Comparison of ENCODE assay signal across 14 mouse cellular contexts in genomic region chr5:30683993-30684392, GRCm38 (mm10). TPM values are rescaled to one million over a fixed set of nuclear protein-coding genes. Genes with fewer than 3 reads are reported as not detected.
DNase-seq lines count a peak whose midpoint lies in the region; ATAC-seq and TF ChIP-seq lines count a peak whose summit lies in the region.
"Had no signal": no experiment of that assay in that cellular context is flagged by ENCODE, and none has a peak within 500 bp of the region (broad histone marks: within the 10 kb centered on the region; RNA-seq: fewer than 3 reads in every experiment).

No protein-coding gene starts in this region.

- no peaks in the 10 kb centered on the region for H3K36me3 ChIP-seq in stomach, postnatal 0 days (ENCODE audit: control insufficient read depth, insufficient read depth, low read length)
- H3K36me3 ChIP-seq: limb, embryonic 12.5 days had no signal

- H3K27me3 ChIP-seq in stomach, postnatal 0 days (ENCODE audit: control insufficient read depth, insufficient read depth, low read length) = no peaks in the 10 kb centered on the region
- H3K27me3 ChIP-seq: limb, embryonic 12.5 days had no signal

- peak; percentile 66 for TF ChIP-seq CTCF in layer of hippocampus, adult 2 months (conservative IDR thresholded peaks at IDR 0.05)
- TF ChIP-seq CTCF in stomach, postnatal 0 days (IDR thresholded peaks at IDR 0.05; ENCODE audit: low read depth) = peak; percentile 52

- no peaks in the 10 kb centered on the region for H3K9me3 ChIP-seq in stomach, postnatal 0 days (ENCODE audit: control insufficient read depth, low read length)
- H3K9me3 ChIP-seq: limb, embryonic 12.5 days; midbrain, embryonic 10.5 days had no signal

- no peak overlapping the region for H3K4me3 ChIP-seq in layer of hippocampus, adult 2 months
- H3K4me3 ChIP-seq in stomach, postnatal 0 days (ENCODE audit: low read depth, low read length) = no peak overlapping the region
- H3K4me3 ChIP-seq: limb, embryonic 12.5 days; midbrain, embryonic 10.5 days had no signal

- no peak overlapping the region for H3K4me2 ChIP-seq in stomach, postnatal 0 days (replicated peaks; ENCODE audit: low read depth)
- H3K4me2 ChIP-seq: limb, embryonic 12.5 days had no signal

- DNase-seq in layer of hippocampus, adult 2 months (ENCODE audit: low spot score in 2 of 2) = no peak
- DNase-seq in layer of hippocampus, adult 11-12 months (ENCODE audit: low spot score) = no peak
- peak; percentile 49 for DNase-seq in thymus, postnatal 4 days
- no peak for DNase-seq in thymus, postnatal 25 days
- DNase-seq in NIH3T3 (ENCODE audit: low read depth) = peak; percentile 15
- no peak for DNase-seq in stomach, postnatal 0 days (ENCODE audit: low spot score)
- DNase-seq: cerebellum, postnatal 10 days; kidney, postnatal 14 days; lung, postnatal 14 days; right cerebral cortex, postnatal 4 days had no signal

- H3K9ac ChIP-seq in stomach, postnatal 0 days (ENCODE audit: low read length) = no peak overlapping the region
- H3K9ac ChIP-seq: limb, embryonic 12.5 days had no signal

- no peak for TF ChIP-seq EP300 in stomach, postnatal 0 days (optimal IDR thresholded peaks at IDR 0.05)

- no peak overlapping the region for H3K27ac ChIP-seq in layer of hippocampus, adult 2 months
- no peak overlapping the region for H3K27ac ChIP-seq in stomach, postnatal 0 days (replicated peaks)
- H3K27ac ChIP-seq: limb, embryonic 12.5 days; midbrain, embryonic 10.5 days had no signal

- WGBS in stomach, postnatal 0 days = 66% methylated on average over 3 of the region's 3 CpGs

- no peak for ATAC-seq in stomach, postnatal 0 days (ENCODE audit: low FRiP score, low TSS enrichment)
- no peak for ATAC-seq in activated CD4-positive, CD25-positive, alpha-beta regulatory T cell, adult 4 months
- no peak for ATAC-seq in erythroid progenitor cell, adult 5-6 weeks (replicated peaks; ENCODE audit: low FRiP score, poor library complexity, severe bottlenecking)

- H3K4me1 ChIP-seq in stomach, postnatal 0 days (replicated peaks; ENCODE audit: control insufficient read depth, insufficient read depth) = no peaks in the 10 kb centered on the region
- H3K4me1 ChIP-seq: limb, embryonic 12.5 days; midbrain, embryonic 10.5 days had no signal

RNA-seq across cellular contexts. Expression of gene Cenpa, which starts 17.4 kb away (rescaled TPM):
- total RNA-seq in layer of hippocampus, adult 2 months (2021) = 1 to 10 TPM; 3.7 to 7.1 TPM
- polyA plus RNA-seq in stomach, postnatal 0 days (2015; fragmentation: Nextera tagmentation; extraction: Ambion mirVana) = 58.1 and 79.9 TPM in 2 replicates
- polyA plus RNA-seq in activated CD4-positive, CD25-positive, alpha-beta regulatory T cell, adult 4 months (2017; shearing (Covaris generic)) = 100 to 1,000 TPM in 1 of 2 experiments, 10 to 100 TPM in 1; 79.2 to 115 TPM
- total RNA-seq in erythroid progenitor cell, adult 5-6 weeks (2015; ENCODE audit: low replicate concordance) = 501 and 540 TPM in 2 replicates
- total RNA-seq in erythroid progenitor cell, adult 5-6 weeks (2017; ENCODE audit: low replicate concordance) = 370 and 444 TPM in 2 replicates

RNA-seq across cellular contexts. Expression of gene Dpysl5, which starts 27.4 kb away (rescaled TPM):
- total RNA-seq in layer of hippocampus, adult 2 months (2021) = 10 to 100 TPM; 30.1 to 30.7 TPM
- 1.7 and 2.3 TPM in 2 replicates for polyA plus RNA-seq in stomach, postnatal 0 days (2015; fragmentation: Nextera tagmentation; extraction: Ambion mirVana)
- not detected for polyA plus RNA-seq in activated CD4-positive, CD25-positive, alpha-beta regulatory T cell, adult 4 months (2017; shearing (Covaris generic))
- 0.36 TPM in 1 of 2 replicates, not detected in the other for total RNA-seq in erythroid progenitor cell, adult 5-6 weeks (2015; ENCODE audit: low replicate concordance)
- not detected in 2 replicates for total RNA-seq in erythroid progenitor cell, adult 5-6 weeks (2017; ENCODE audit: low replicate concordance)

RNA-seq across cellular contexts. Expression of gene Slc35f6, which starts 36.3 kb away (rescaled TPM):
- 10 to 100 TPM; 39.2 to 39.9 TPM for total RNA-seq in layer of hippocampus, adult 2 months (2021)
- polyA plus RNA-seq in stomach, postnatal 0 days (2015; fragmentation: Nextera tagmentation; extraction: Ambion mirVana) = 30.6 and 35.6 TPM in 2 replicates
- 10 to 100 TPM in 1 of 2 experiments, 1 to 10 TPM in 1; 8.7 to 15.7 TPM for polyA plus RNA-seq in activated CD4-positive, CD25-positive, alpha-beta regulatory T cell, adult 4 months (2017; shearing (Covaris generic))
- total RNA-seq in erythroid progenitor cell, adult 5-6 weeks (2015; ENCODE audit: low replicate concordance) = 9.4 and 13.4 TPM in 2 replicates
- 11.2 and 16.7 TPM in 2 replicates for total RNA-seq in erythroid progenitor cell, adult 5-6 weeks (2017; ENCODE audit: low replicate concordance)

Comparison
In these comparisons a context has a peak if more than half of its experiments do, and no peak if none do; other contexts are left out.
1. DNase-seq: peak in thymus, postnatal 4 days (single experiment) and NIH3T3 (single experiment); none in layer of hippocampus, adult 2 months (0 of 2), layer of hippocampus, adult 11-12 months (single experiment), thymus, postnatal 25 days (single experiment) and stomach, postnatal 0 days (single experiment).
2. RNA of gene Cenpa, which starts 17.4 kb away (total RNA-seq): 370 to 540 TPM in erythroid progenitor cell, adult 5-6 weeks; 3.7 to 7.1 TPM in layer of hippocampus, adult 2 months; every median in the first group is over 10 times any median in the second.
3. RNA of gene Dpysl5, which starts 27.4 kb away (total RNA-seq): 30.1 to 30.7 TPM in layer of hippocampus, adult 2 months; 0.36 TPM in erythroid progenitor cell, adult 5-6 weeks; every median in the first group is over 10 times any median in the second.